Mouse (Mus musculus) embryo, embryonic 9.5 days (tissue): ENCODE results near the gene Catsperd.
A peak's percentile ranks its signal among the peaks of the same experiment; 100 is the strongest.

Experiments
- DNase-seq: peaks from one replicate; pipeline ENCODE4 v3.0.0-alpha.2; 2017; ENCODE audit errors: extremely low spot score

The Catsperd gene

GRCm38 (mm10) chr17:56666384-56666783 lies 38.4 kb downstream of the Catsperd start:
- no peak for DNase-seq

GRCm38 (mm10) chr17:56667591-56667990 lies 39.6 kb downstream of the Catsperd start:
- DNase-seq = no peak

GRCm38 (mm10) chr17:56668384-56669144 lies 40.6 kb downstream of the Catsperd start:
- peak; percentile 87 for DNase-seq

GRCm38 (mm10) chr17:56669766-56670165 lies 41.8 kb downstream of the Catsperd start:
- no peak for DNase-seq

GRCm38 (mm10) chr17:56672941-56673646 lies 45.2 kb downstream of the Catsperd start, which contains the start of gene Ranbp3:
Ranbp3 (plus strand) TSS chr17:56673294.
- DNase-seq = peak; percentile 100

- peak; percentile 39 for DNase-seq
These were observed 45.9 kb downstream of the Catsperd start for GRCm38 (mm10) chr17:56673647-56674416.

GRCm38 (mm10) chr17:56681791-56682190 lies 53.8 kb downstream of the Catsperd start:
- DNase-seq = no peak

GRCm38 (mm10) chr17:56682880-56683279 lies 54.9 kb downstream of the Catsperd start:
- DNase-seq = no peak

- no peak for DNase-seq
These were observed 55.7 kb downstream of the Catsperd start for GRCm38 (mm10) chr17:56683546-56684140.

- no peak for DNase-seq
These were observed 56.7 kb downstream of the Catsperd start for GRCm38 (mm10) chr17:56684649-56685048.

GRCm38 (mm10) chr17:56686801-56687200 lies 58.9 kb downstream of the Catsperd start:
- DNase-seq = no peak

GRCm38 (mm10) chr17:56688045-56688444 lies 60.1 kb downstream of the Catsperd start:
- DNase-seq = no peak

GRCm38 (mm10) chr17:56688689-56689088 lies 60.7 kb downstream of the Catsperd start:
- no peak for DNase-seq

GRCm38 (mm10) chr17:56693395-56693794 lies 65.5 kb downstream of the Catsperd start:
- no peak for DNase-seq

GRCm38 (mm10) chr17:56693851-56694310 lies 65.9 kb downstream of the Catsperd start:
- no peak for DNase-seq

- DNase-seq = no peak
These were observed 72.5 kb downstream of the Catsperd start for GRCm38 (mm10) chr17:56700451-56700850.

GRCm38 (mm10) chr17:56703038-56703437 lies 75.1 kb downstream of the Catsperd start:
- no peak for DNase-seq

GRCm38 (mm10) chr17:56706515-56706914 lies 78.6 kb downstream of the Catsperd start:
- no peak for DNase-seq

- no peak for DNase-seq
These were observed 80.7 kb downstream of the Catsperd start for GRCm38 (mm10) chr17:56708692-56709091.

- DNase-seq = no peak
These were observed 81.8 kb downstream of the Catsperd start for GRCm38 (mm10) chr17:56709708-56710107.
